Mouse (Mus musculus): ENCODE measurements around the gene 4930568D16Rik. TPM values are rescaled to one million over a fixed set of nuclear protein-coding genes. Genes with fewer than 3 reads are reported as not detected.

4930568D16Rik gene
- polyA plus RNA-seq, 1 experiment from 2014 or later: not detected

DNA sequence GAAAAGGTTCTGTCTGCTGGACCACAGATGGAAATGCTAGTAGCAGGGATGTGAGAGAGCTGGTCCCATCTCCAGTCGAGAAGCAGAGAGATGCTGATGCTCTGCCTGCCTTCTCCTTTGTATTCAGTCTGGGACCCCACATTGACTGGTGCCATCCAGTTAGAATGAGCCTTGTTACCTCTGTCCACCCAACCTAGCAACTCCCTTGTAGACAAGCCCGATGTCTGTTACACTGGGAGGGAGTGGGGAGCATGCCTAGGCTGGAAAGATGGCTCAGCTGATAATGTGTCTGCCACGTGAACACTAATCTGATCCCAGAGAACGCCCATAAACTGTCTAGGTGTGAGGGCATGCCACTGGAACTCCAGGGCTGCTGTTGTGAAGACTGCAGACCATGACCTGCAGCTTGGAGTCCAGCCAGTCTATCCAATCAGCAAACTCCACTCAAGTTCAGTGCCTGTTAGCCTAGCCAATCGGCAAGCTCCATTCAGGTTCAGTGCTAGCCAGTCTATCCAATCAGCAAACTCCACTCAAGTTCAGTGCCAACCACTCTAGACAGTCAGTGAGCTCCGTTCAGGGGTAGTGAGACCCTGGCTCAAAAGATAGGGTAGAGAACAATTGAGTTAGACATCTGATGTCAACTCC lies 30.8 kb upstream of the 4930568D16Rik start:
- Histone ChIP-seq H3K36me3 (no peaks in the 10 kb centered on the region), H3K27me3 (no peaks in the 10 kb centered on the region), H3K4me3 (no peak overlapping the region), H3K27ac (no peak overlapping the region), H3K4me2 (replicated peaks) (no peak overlapping the region), H3K9ac (no peak overlapping the region), H3K4me1 (no peaks in the 10 kb centered on the region), H3K9me3 (replicated peaks) (no peaks in the 10 kb centered on the region)
- WGBS: 85% methylated on average over 6 of the region's 6 CpGs
- ATAC-seq (ENCODE audit: low FRiP score): no peak

DNA sequence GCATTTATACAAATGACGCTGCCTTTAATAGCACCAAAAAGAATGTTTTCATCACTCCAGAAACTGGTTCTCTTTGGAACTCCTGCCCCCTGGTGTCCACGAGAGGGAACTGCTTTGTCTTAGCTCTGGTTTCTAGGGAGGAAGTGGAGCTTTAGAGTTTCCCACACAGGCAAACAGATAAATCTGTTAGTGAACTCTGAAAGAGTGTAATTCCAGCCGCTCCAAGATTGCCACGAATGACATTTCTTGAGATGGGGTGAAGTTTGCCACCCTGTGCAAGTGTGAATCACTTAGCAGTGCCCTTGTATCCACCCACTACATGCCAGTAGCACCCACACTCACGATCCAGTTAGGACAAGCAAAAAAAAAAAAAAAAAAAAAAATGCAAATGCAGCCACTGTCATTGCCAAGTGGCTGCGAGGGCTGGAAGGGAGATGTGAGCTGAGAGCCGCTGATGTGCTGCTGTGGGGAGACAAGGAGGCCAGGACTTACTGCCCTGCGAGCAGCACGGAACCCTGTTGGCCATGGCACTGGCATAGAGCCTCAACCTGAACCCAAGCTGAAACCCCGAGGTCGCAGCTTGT lies 30.2 kb upstream of the 4930568D16Rik start:
- no peaks in the 10 kb centered on the region for H3K4me1 ChIP-seq
- 56% methylated on average over 11 of the region's 11 CpGs for WGBS
- H3K27me3 ChIP-seq: no peaks in the 10 kb centered on the region
- no peaks in the 10 kb centered on the region for H3K36me3 ChIP-seq
- no peak for ATAC-seq (ENCODE audit: low FRiP score)
- no peak overlapping the region for H3K4me2 ChIP-seq (replicated peaks)
- H3K9ac ChIP-seq: no peak overlapping the region
- no peaks in the 10 kb centered on the region for H3K9me3 ChIP-seq (replicated peaks)
- H3K27ac ChIP-seq: no peak overlapping the region
- H3K4me3 ChIP-seq: no peak overlapping the region

GRCm38 (mm10) chr2:35397096-35397495 lies 29.6 kb upstream of the 4930568D16Rik start, which contains the start of gene 4930402F06Rik:
TSS of gene 4930402F06Rik (minus strand) at chr2:35397175.
- Histone ChIP-seq H3K4me3 (no peak within 1 kb of the TSS), H3K36me3 (no peaks in the 10 kb centered on the region), H3K4me2 (replicated peaks) (no peak within 1 kb of the TSS), H3K27me3 (no peaks in the 10 kb centered on the region), H3K4me1 (no peaks in the 10 kb centered on the region), H3K27ac (no peak within 1 kb of the TSS), H3K9me3 (replicated peaks) (no peaks in the 10 kb centered on the region), H3K9ac (no peak within 1 kb of the TSS)
- 72% methylated on average over 5 of the region's 5 CpGs for WGBS
- no peak for ATAC-seq (ENCODE audit: low FRiP score)

- no peak overlapping the region for H3K27ac ChIP-seq
Measured at GRCm38 (mm10) chr2:35385441-35385871, 17.9 kb upstream of the 4930568D16Rik start.

GRCm38 (mm10) chr2:35379306-35379705 lies 11.8 kb upstream of the 4930568D16Rik start:
- Histone ChIP-seq H3K27ac (no peak overlapping the region), H3K36me3 (no peaks in the 10 kb centered on the region), H3K9me3 (replicated peaks) (no peaks in the 10 kb centered on the region), H3K4me3 (no peak overlapping the region), H3K9ac (no peak overlapping the region), H3K4me1 (no peaks in the 10 kb centered on the region), H3K27me3 (no peaks in the 10 kb centered on the region), H3K4me2 (replicated peaks) (no peak overlapping the region)
- ATAC-seq (ENCODE audit: low FRiP score): no peak
- WGBS: 74% methylated on average over 9 of the region's 9 CpGs

More at GRCm38 (mm10) chr2:35385441-35385871, 17.9 kb upstream of the 4930568D16Rik start:
- Histone ChIP-seq H3K4me1 (no peaks in the 10 kb centered on the region), H3K4me2 (replicated peaks) (no peak overlapping the region), H3K9ac (no peak overlapping the region), H3K27me3 (no peaks in the 10 kb centered on the region), H3K36me3 (no peaks in the 10 kb centered on the region), H3K4me3 (no peak overlapping the region), H3K9me3 (replicated peaks) (0 out of 2 replicates have a peak, but pooled peaks cover 4% of the 10 kb centered on the region)
- WGBS: 88% methylated on average over 9 of the region's 9 CpGs
- ATAC-seq (ENCODE audit: low FRiP score): no peak

GRCm38 (mm10) chr2:35377600-35377999 lies 10.1 kb upstream of the 4930568D16Rik start:
- no peak overlapping the region for H3K9ac ChIP-seq
- H3K27ac ChIP-seq: no peak overlapping the region
- H3K36me3 ChIP-seq: no peaks in the 10 kb centered on the region
- no peaks in the 10 kb centered on the region for H3K4me1 ChIP-seq
- H3K9me3 ChIP-seq (replicated peaks): no peaks in the 10 kb centered on the region
- ATAC-seq (ENCODE audit: low FRiP score): no peak
- H3K4me2 ChIP-seq (replicated peaks): no peak overlapping the region
- no peaks in the 10 kb centered on the region for H3K27me3 ChIP-seq
- H3K4me3 ChIP-seq: no peak overlapping the region
- 63% methylated on average over 6 of the region's 6 CpGs for WGBS

DNA sequence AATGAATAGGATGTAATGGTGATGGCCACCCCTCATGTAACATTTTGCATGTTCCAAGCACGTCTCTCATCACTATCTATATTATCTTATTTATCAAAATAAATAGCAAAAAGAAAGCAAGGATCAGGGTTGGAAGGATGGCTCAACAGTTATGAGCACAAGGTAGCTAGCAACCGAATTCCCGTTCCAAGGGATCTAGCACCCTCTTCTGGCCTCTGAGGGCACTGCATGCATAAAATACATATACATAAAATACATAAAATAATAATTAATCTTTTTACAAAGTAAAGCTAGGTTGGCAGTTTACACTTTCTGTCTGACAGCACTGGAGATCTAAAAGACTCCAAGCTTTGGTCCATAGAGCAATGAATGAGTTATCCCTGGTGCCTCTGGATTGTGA lies 5.5 kb upstream of the 4930568D16Rik start:
- H3K4me1 ChIP-seq: no peaks in the 10 kb centered on the region

GRCm38 (mm10) chr2:35370686-35371085 lies 3.2 kb upstream of the 4930568D16Rik start:
- Histone ChIP-seq H3K36me3 (no peaks in the 10 kb centered on the region), H3K9ac (no peak overlapping the region), H3K4me2 (replicated peaks) (no peak overlapping the region), H3K9me3 (replicated peaks) (no peaks in the 10 kb centered on the region), H3K27ac (no peak overlapping the region), H3K4me3 (no peak overlapping the region), H3K4me1 (no peaks in the 10 kb centered on the region), H3K27me3 (no peaks in the 10 kb centered on the region)
- ATAC-seq (ENCODE audit: low FRiP score): no peak

More for the DNA sequence above, 5.5 kb upstream of the 4930568D16Rik start:
- ATAC-seq (ENCODE audit: low FRiP score): no peak
- Histone ChIP-seq H3K4me2 (replicated peaks) (no peak overlapping the region), H3K4me3 (no peak overlapping the region), H3K27me3 (no peaks in the 10 kb centered on the region), H3K36me3 (no peaks in the 10 kb centered on the region), H3K27ac (no peak overlapping the region), H3K9me3 (replicated peaks) (no peaks in the 10 kb centered on the region), H3K9ac (no peak overlapping the region)
- WGBS: 14% methylated on average over 3 of the region's 3 CpGs

DNA sequence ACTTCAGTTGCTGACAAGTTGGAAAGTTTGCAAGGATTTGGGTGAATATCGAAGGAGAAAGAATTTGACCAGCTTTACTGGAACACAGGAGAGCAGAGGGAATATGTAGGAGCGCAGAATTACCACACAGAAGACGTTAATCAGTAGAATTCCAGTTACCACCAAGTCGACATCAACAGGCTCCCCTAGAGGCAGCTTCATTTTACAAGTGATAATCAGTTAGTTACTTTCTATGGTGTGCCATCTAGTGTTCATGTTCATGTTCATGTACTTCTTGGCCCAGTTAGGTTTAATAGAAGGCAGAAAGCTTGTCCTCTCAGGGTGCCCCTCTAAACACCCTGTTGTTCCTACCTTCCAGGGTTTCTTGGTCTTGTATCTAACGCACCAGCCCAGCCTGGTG lies 18.3 kb downstream of the 4930568D16Rik start:
- Histone ChIP-seq H3K27ac (no peak overlapping the region), H3K4me1 (no peaks in the 10 kb centered on the region), H3K4me3 (no peak overlapping the region), H3K27me3 (no peaks in the 10 kb centered on the region), H3K36me3 (no peaks in the 10 kb centered on the region), H3K9ac (no peak overlapping the region), H3K4me2 (replicated peaks) (no peak overlapping the region), H3K9me3 (replicated peaks) (no peaks in the 10 kb centered on the region)
- ATAC-seq (ENCODE audit: low FRiP score): no peak
- 63% methylated on average over 5 of the region's 5 CpGs for WGBS

- ATAC-seq (ENCODE audit: low FRiP score): no peak
- 78% methylated on average over 2 of the region's 2 CpGs for WGBS
Measured at GRCm38 (mm10) chr2:35345984-35346383, 21.5 kb downstream of the 4930568D16Rik start.

DNA sequence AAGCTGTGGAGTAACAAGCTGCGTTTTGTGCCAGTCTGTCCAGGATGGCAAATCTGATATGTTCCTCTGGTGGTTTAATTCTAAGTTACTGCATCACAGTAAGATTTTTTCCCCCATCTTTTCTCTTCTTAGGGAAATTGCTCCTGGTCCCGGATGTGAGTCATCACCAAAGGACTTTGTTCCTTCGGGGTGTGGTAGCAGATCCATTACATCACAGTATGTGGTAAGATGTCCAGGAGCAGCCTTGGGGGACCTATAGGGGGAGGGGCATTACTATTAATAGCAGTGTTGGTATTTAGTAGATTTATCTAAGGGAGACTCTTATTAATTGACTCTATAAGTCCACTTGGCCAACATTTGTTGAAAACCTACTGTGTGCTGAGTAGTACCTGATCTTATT lies 24.9 kb downstream of the 4930568D16Rik start:
- no peaks in the 10 kb centered on the region for H3K36me3 ChIP-seq
- no peak overlapping the region for H3K4me2 ChIP-seq (replicated peaks)
- H3K9me3 ChIP-seq (replicated peaks): no peaks in the 10 kb centered on the region
- no peaks in the 10 kb centered on the region for H3K4me1 ChIP-seq
- H3K4me3 ChIP-seq: no peak overlapping the region
- no peak overlapping the region for H3K27ac ChIP-seq
- H3K27me3 ChIP-seq: no peaks in the 10 kb centered on the region
- ATAC-seq (ENCODE audit: low FRiP score): no peak
- H3K9ac ChIP-seq: no peak overlapping the region
- WGBS: 77% methylated on average over 3 of the region's 3 CpGs

More at GRCm38 (mm10) chr2:35345984-35346383, 21.5 kb downstream of the 4930568D16Rik start:
- Histone ChIP-seq H3K9ac (no peak overlapping the region), H3K27ac (no peak overlapping the region), H3K36me3 (no peaks in the 10 kb centered on the region), H3K4me1 (no peaks in the 10 kb centered on the region), H3K27me3 (no peaks in the 10 kb centered on the region), H3K9me3 (replicated peaks) (no peaks in the 10 kb centered on the region), H3K4me2 (replicated peaks) (no peak overlapping the region), H3K4me3 (no peak overlapping the region)

DNA sequence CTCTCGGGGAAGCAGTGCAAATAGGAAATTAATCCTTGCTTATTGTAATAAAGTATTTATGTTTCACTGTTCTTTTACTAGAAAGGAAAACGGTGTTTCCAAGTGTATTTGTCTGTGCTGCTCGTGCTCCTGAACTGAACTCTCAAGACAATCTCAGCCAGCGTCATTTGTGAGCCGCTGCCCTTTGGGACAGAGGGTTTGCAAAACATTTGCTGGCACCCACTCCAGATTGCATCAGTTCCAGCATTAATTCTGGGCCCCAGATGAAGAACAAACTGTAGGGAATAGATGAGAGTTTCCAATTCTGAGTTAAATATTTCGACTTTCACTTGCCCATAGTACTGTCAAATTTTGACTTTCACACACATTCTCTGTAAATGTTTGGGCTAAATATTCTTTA lies 28.8 kb downstream of the 4930568D16Rik start:
- 85% methylated on average over 6 of the region's 6 CpGs for WGBS
- Histone ChIP-seq H3K27ac (no peak overlapping the region), H3K4me1 (peaks cover 14% of the 10 kb centered on the region), H3K36me3 (no peaks in the 10 kb centered on the region), H3K9ac (no peak overlapping the region), H3K27me3 (peaks cover 6% of the 10 kb centered on the region; the same call in 1 of the 2 replicates), H3K4me3 (no peak overlapping the region), H3K9me3 (replicated peaks) (no peaks in the 10 kb centered on the region), H3K4me2 (replicated peaks) (no peak overlapping the region)
- ATAC-seq (ENCODE audit: low FRiP score): no peak

DNA sequence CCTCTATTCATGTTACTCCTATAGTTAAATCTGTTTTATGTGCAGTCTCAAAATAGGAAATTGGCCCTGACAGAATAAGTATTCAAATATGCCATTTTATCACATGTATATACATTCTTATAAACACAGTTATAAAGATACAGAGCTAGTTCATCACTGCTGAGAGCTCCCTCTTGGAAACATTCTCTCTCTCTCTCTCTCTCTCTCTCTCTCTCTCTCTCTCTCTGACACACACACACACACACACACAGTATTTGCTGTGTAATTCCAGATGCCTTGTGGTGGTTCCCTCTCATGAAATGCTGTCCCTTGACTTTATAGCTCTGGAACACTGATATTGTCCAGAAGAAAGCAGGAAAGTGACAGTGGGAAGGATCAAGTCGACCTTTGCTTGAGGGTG lies 29.5 kb downstream of the 4930568D16Rik start:
- H3K4me2 ChIP-seq (replicated peaks): no peak overlapping the region
- H3K27me3 ChIP-seq: peaks cover 6% of the 10 kb centered on the region; the same call in 1 of the 2 replicates
- peaks cover 14% of the 10 kb centered on the region for H3K4me1 ChIP-seq
- no peaks in the 10 kb centered on the region for H3K36me3 ChIP-seq
- 61% methylated on average over 1 of the region's 1 CpGs for WGBS
- no peak overlapping the region for H3K4me3 ChIP-seq
- no peak overlapping the region for H3K27ac ChIP-seq
- no peak for ATAC-seq (ENCODE audit: low FRiP score)
- H3K9ac ChIP-seq: no peak overlapping the region
- H3K9me3 ChIP-seq (replicated peaks): no peaks in the 10 kb centered on the region

Measured in hindbrain, embryonic 12.5 days (tissue).